Mouse (Mus musculus): Measurements from ENCODE around the gene Cpeb4. TPM values are rescaled to one million over a fixed set of nuclear protein-coding genes. Genes with fewer than 3 reads are reported as not detected.

Gene Cpeb4
- polyA plus RNA-seq (2015; fragmentation: Nextera tagmentation; extraction: Ambion mirVana), result 10.1 and 13.9 TPM in 2 replicates

GRCm38 (mm10) chr11:31871911-31872310, at the start of gene Cpeb4:
Gene Cpeb4, plus strand, starts transcription at chr11:31872211.

GRCm38 (mm10) chr11:31965256-31966134, 93.5 kb downstream of the Cpeb4 start, which contains the start of gene 4930524B15Rik:
Gene 4930524B15Rik, plus strand, starts transcription at chr11:31965592.

Other genes with a start within 250 kb of the Cpeb4 start
- 17.8 and 21.6 TPM in 2 replicates for gene Bod1, start 200.3 kb upstream of the Cpeb4 start, polyA plus RNA-seq (2015; fragmentation: Nextera tagmentation; extraction: Ambion mirVana)
- not detected in 2 replicates for gene 4930524B15Rik, start 93.4 kb downstream of the Cpeb4 start, polyA plus RNA-seq (2015; fragmentation: Nextera tagmentation; extraction: Ambion mirVana)
- gene Nsg2, start 128.3 kb downstream of the Cpeb4 start, polyA plus RNA-seq (2015; fragmentation: Nextera tagmentation; extraction: Ambion mirVana), result 0.12 and 0.30 TPM in 2 replicates

Data from spleen, postnatal 0 days (tissue).